Mouse (Mus musculus) E14TG2a.4 (cell line): ENCODE results near the gene Irgm1.
A peak's percentile ranks its signal among the peaks of the same experiment; 100 is the strongest.
"Not testable (repeated sequence)": the region's sequence is repeated elsewhere in the genome, so short reads cannot be mapped to it uniquely, and the experiment has no call there.

Source experiments
- H3K27me3 ChIP-seq: 2 replicates; pipeline ENCODE4 v1.6.1; 2014; ENCODE audit warnings: low read length, control low read depth; ENCODE audit not compliant: insufficient read depth
- H3K36me3 ChIP-seq: 2 replicates; pipeline ENCODE4 v1.6.1; 2014; ENCODE audit warnings: low read length, control low read depth; ENCODE audit not compliant: insufficient read depth
- H3K4me1 ChIP-seq: replicated peaks from 2 replicates; pipeline ENCODE4 v1.6.1; 2014; ENCODE audit warnings: low read depth, low read length, control low read depth
- H3K4me3 ChIP-seq: replicated peaks from 2 replicates; pipeline ENCODE4 v1.5.1; 2014; ENCODE audit warnings: mild to moderate bottlenecking, low read length
- H3K9me3 ChIP-seq: 2 replicates; pipeline ENCODE4 v1.6.1; 2014; ENCODE audit warnings: low read length, control low read depth
- CTCF ChIP-seq: conservative IDR thresholded peaks from 2 replicates; pipeline ENCODE4 v1.5.1; 2014; ENCODE audit warnings: low read length
- NANOG ChIP-seq: IDR thresholded peaks from 2 replicates; pipeline ENCODE4 v1.6.1; 2014; ENCODE audit warnings: borderline replicate concordance, low read length, mixed read lengths
- POU5F1 ChIP-seq: IDR thresholded peaks from 2 replicates; pipeline ENCODE4 v1.6.1; 2014; ENCODE audit warnings: low read length, borderline replicate concordance

Irgm1 gene

GRCm38 (mm10) chr11:48871201-48871772 lies at the start of gene Irgm1:
TSS of gene Irgm1 (minus strand) at chr11:48871683.
- H3K4me1 ChIP-seq, result peaks cover 18% of the 10 kb centered on the region

GRCm38 (mm10) chr11:48918380-48918779 lies 46.9 kb upstream of the Irgm1 start:
- H3K4me1 ChIP-seq, result no peaks in the 10 kb centered on the region
- H3K4me3 ChIP-seq, result no peak overlapping the region
- TF ChIP-seq CTCF, result no peak
- no peak for TF ChIP-seq POU5F1
- TF ChIP-seq NANOG, result no peak
- H3K27me3 ChIP-seq, result no peaks in the 10 kb centered on the region
- H3K36me3 ChIP-seq, result no peaks in the 10 kb centered on the region
- H3K9me3 ChIP-seq, result no peaks in the 10 kb centered on the region

More at GRCm38 (mm10) chr11:48871201-48871772, at the start of gene Irgm1:
- Histone ChIP-seq H3K27me3 (peaks cover 12% of the 10 kb centered on the region; the same call in 1 of the 2 replicates), H3K9me3 (no peaks in the 10 kb centered on the region), H3K36me3 (no peaks in the 10 kb centered on the region), H3K4me3 (peak within 1 kb of the TSS; percentile 48)
- TF ChIP-seq NANOG (no peak), POU5F1 (no peak), CTCF (no peak)

GRCm38 (mm10) chr11:48913611-48914010 lies 42.1 kb upstream of the Irgm1 start:
- Histone ChIP-seq H3K9me3 (no peaks in the 10 kb centered on the region), H3K4me1 (no peaks in the 10 kb centered on the region), H3K36me3 (no peaks in the 10 kb centered on the region), H3K4me3 (no peak overlapping the region), H3K27me3 (no peaks in the 10 kb centered on the region)
- no peak for TF ChIP-seq CTCF
- TF ChIP-seq NANOG, result no peak
- no peak for TF ChIP-seq POU5F1

GRCm38 (mm10) chr11:48908459-48908858 lies 37.0 kb upstream of the Irgm1 start:
- TF ChIP-seq POU5F1, result no peak
- no peak for TF ChIP-seq NANOG
- TF ChIP-seq CTCF, result no peak
- H3K36me3 ChIP-seq, result no peaks in the 10 kb centered on the region
- H3K9me3 ChIP-seq, result no peaks in the 10 kb centered on the region
- H3K4me1 ChIP-seq, result no peaks in the 10 kb centered on the region
- H3K27me3 ChIP-seq, result no peaks in the 10 kb centered on the region
- no peak overlapping the region for H3K4me3 ChIP-seq

- H3K4me1 ChIP-seq, result no peaks in the 10 kb centered on the region
- no peaks in the 10 kb centered on the region for H3K36me3 ChIP-seq
- H3K27me3 ChIP-seq, result no peaks in the 10 kb centered on the region
- TF ChIP-seq NANOG, result no peak
- no peak for TF ChIP-seq POU5F1
- TF ChIP-seq CTCF, result no peak
- no peak within 1 kb of the TSS for H3K4me3 ChIP-seq
- no peaks in the 10 kb centered on the region for H3K9me3 ChIP-seq
Measured at GRCm38 (mm10) chr11:48902021-48902420, 30.5 kb upstream of the Irgm1 start, which contains the start of gene Gm5431. TSS of gene Gm5431 (minus strand) at chr11:48902214.

- not testable (repeated sequence) for H3K9me3 ChIP-seq, H3K27me3 ChIP-seq, H3K36me3 ChIP-seq, H3K4me3 ChIP-seq, H3K4me1 ChIP-seq
Measured at GRCm38 (mm10) chr11:48901567-48901930, 30.1 kb upstream of the Irgm1 start.

- not testable (repeated sequence) for H3K36me3 ChIP-seq, H3K4me1 ChIP-seq, H3K4me3 ChIP-seq, H3K9me3 ChIP-seq, H3K27me3 ChIP-seq
Measured at GRCm38 (mm10) chr11:48900654-48901566, 29.4 kb upstream of the Irgm1 start.

GRCm38 (mm10) chr11:48898812-48899431 lies 27.4 kb upstream of the Irgm1 start:
- no peak for TF ChIP-seq NANOG
- TF ChIP-seq POU5F1, result no peak
- TF ChIP-seq CTCF, result no peak
- no peaks in the 10 kb centered on the region for H3K27me3 ChIP-seq
- H3K4me3 ChIP-seq, result no peak overlapping the region
- no peaks in the 10 kb centered on the region for H3K9me3 ChIP-seq
- H3K36me3 ChIP-seq, result no peaks in the 10 kb centered on the region
- H3K4me1 ChIP-seq, result no peaks in the 10 kb centered on the region

GRCm38 (mm10) chr11:48876680-48877079 lies 5.2 kb upstream of the Irgm1 start:
- TF ChIP-seq CTCF, result no peak
- no peak for TF ChIP-seq NANOG
- no peak for TF ChIP-seq POU5F1
- no peaks in the 10 kb centered on the region for H3K9me3 ChIP-seq
- H3K27me3 ChIP-seq, result peaks cover 17% of the 10 kb centered on the region
- H3K4me3 ChIP-seq, result no peak overlapping the region
- H3K36me3 ChIP-seq, result no peaks in the 10 kb centered on the region
- peaks cover 5% of the 10 kb centered on the region for H3K4me1 ChIP-seq

- not testable (repeated sequence) for H3K36me3 ChIP-seq, H3K4me3 ChIP-seq, H3K9me3 ChIP-seq
- Histone ChIP-seq H3K27me3 (peaks cover 13% of the 10 kb centered on the region), H3K4me1 (peaks cover 18% of the 10 kb centered on the region)
Measured at GRCm38 (mm10) chr11:48875343-48875837, 3.9 kb upstream of the Irgm1 start.
